Mouse (Mus musculus): ENCODE measurements around the gene Hmgn2.

- TF ChIP-seq SRF (IDR thresholded peaks at IDR 0.05; ENCODE audit: control insufficient read depth, insufficient read length, low read depth) (no peak), MYOD1 (IDR thresholded peaks at IDR 0.05; ENCODE audit: control insufficient read depth in 1 of 3, insufficient read length in 2 of 3, low read depth in 2 of 3) (no peak), USF1 (IDR thresholded peaks at IDR 0.05; ENCODE audit: low read depth) (no peak), MYOG (IDR thresholded peaks at IDR 0.05; ENCODE audit: control insufficient read depth in 1 of 3, insufficient read depth in 1 of 3, insufficient read length in 2 of 3, low read depth in 2 of 3) (no peak), POLR2A (IDR thresholded peaks at IDR 0.05; ENCODE audit: insufficient read length, low read depth) (no peak), POLR2AphosphoS2 (IDR thresholded peaks at IDR 0.05; ENCODE audit: insufficient read length, low read depth) (no peak), CEBPB (IDR thresholded peaks at IDR 0.05; ENCODE audit: insufficient read depth, poor library complexity, severe bottlenecking) (no peak)
Observed at GRCm38 (mm10) chr4:134006845-134007244, 38.4 kb upstream of the Hmgn2 start.
